Mouse (Mus musculus) G1E (cell line): ENCODE results near the gene Man2a1.

Experiments used
- CTCF ChIP-seq: IDR thresholded peaks from 2 replicates; pipeline ENCODE4 v1.5.1; 2012; ENCODE audit warnings: low read depth, low read length, inconsistent platforms, mixed read lengths
- GATA1 ChIP-seq: IDR thresholded peaks from 2 replicates; pipeline ENCODE4 v1.6.1; 2012; ENCODE audit warnings: borderline replicate concordance, low read length, inconsistent platforms, mixed read lengths
- GATA2 ChIP-seq: IDR thresholded peaks from 2 replicates; pipeline ENCODE4 v1.6.1; 2012; ENCODE audit warnings: low read depth, low read length, inconsistent platforms, borderline replicate concordance
- POLR2AphosphoS5 ChIP-seq: IDR thresholded peaks from 2 replicates; pipeline ENCODE4 v1.6.1; 2012; ENCODE audit warnings: low read depth, low read length, inconsistent platforms; ENCODE audit not compliant: insufficient replicate concordance
- TAL1 ChIP-seq: conservative IDR thresholded peaks from 2 replicates; pipeline ENCODE4 v1.6.1; 2012; ENCODE audit warnings: low read depth, low read length, inconsistent platforms, mixed read lengths

DNA sequence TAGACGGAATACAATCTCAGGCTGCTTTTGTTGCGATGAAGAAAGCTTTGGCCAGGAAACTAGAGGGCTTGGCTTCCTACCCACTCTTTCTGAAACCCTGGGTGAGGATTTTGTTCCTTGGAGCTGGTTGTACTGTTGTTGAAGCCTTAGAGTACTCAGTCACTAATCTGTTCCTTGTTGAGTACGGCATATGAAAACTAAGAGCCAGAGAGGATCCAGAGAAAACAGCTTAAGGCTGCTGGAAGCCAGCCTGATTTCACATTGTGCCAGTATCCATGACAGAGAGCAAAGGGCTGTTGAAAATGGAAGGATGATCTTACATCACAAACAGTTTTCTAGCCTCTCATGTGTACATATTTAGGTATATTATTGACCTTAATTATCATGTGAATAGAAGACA is 7.7 kb upstream of the Man2a1 start:
- TF ChIP-seq CTCF (no peak), POLR2AphosphoS5 (no peak), GATA1 (no peak), GATA2 (no peak), TAL1 (no peak)
